Mouse (Mus musculus) CH12.LX (cell line): ENCODE results near the gene Ttyh2. TPM values are rescaled to one million over a fixed set of nuclear protein-coding genes. Genes with fewer than 3 reads are reported as not detected.
"Not testable (repeated sequence)": the region's sequence is repeated elsewhere in the genome, so short reads cannot be mapped to it uniquely, and the experiment has no call there.

Experiments
- DNase-seq: peaks from one replicate; pipeline ENCODE4 v3.0.0-alpha.2; 2013; ENCODE audit errors: extremely low read depth
- H3K27ac ChIP-seq: 2 replicates; pipeline ENCODE4 v1.5.1; 2012; ENCODE audit warnings: low read depth, mild to moderate bottlenecking, control low read depth, moderate library complexity; ENCODE audit not compliant: insufficient read depth
- H3K27me3 ChIP-seq: replicated peaks from 2 replicates; pipeline ENCODE3; 2012; ENCODE audit warnings: inconsistent platforms
- H3K36me3 ChIP-seq, 2 experiments: replicated peaks in 1 of 2; 2 replicates each; pipeline versions ENCODE3 to v1.6.1; 2012; ENCODE audit warnings: inconsistent platforms in 1 of 2, low read length in 1 of 2, mild to moderate bottlenecking in 1 of 2, mixed read lengths in 1 of 2, moderate library complexity in 1 of 2; ENCODE audit not compliant: control insufficient read depth in 1 of 2, insufficient read depth in 1 of 2
- H3K4me1 ChIP-seq, 2 experiments: 2 replicates each; pipeline ENCODE4 v1.6.1; 2012; ENCODE audit warnings: inconsistent platforms in 1 of 2, moderate library complexity in 1 of 2; ENCODE audit not compliant: insufficient read depth in 2 of 2, control insufficient read depth in 1 of 2
- H3K4me2 ChIP-seq: 2 replicates; pipeline ENCODE4 v1.6.1; 2012; ENCODE audit warnings: low read depth, mild to moderate bottlenecking, control low read depth; ENCODE audit not compliant: poor library complexity, insufficient read depth, severe bottlenecking
- H3K4me3 ChIP-seq, 3 experiments: fragments of 150-350 bp in 1 of 3; sonication (generic) in 1 of 3; replicated peaks in 1 of 3; 2 replicates each; pipeline versions ENCODE3 to v1.5.1; 2011 to 2012; ENCODE audit warnings: low read depth in 2 of 3, low read length in 2 of 3, mild to moderate bottlenecking in 2 of 3, moderate library complexity in 2 of 3, control low read depth in 1 of 3, improper control_type of control experiment in 1 of 3, inconsistent platforms in 1 of 3, mixed read lengths in 1 of 3; ENCODE audit not compliant: poor library complexity in 1 of 3
- H3K79me2 ChIP-seq: replicated peaks from 2 replicates; pipeline ENCODE4 v1.6.1; 2012; ENCODE audit warnings: mild to moderate bottlenecking, moderate library complexity; ENCODE audit not compliant: control insufficient read depth, poor library complexity, insufficient read depth, severe bottlenecking; ENCODE audit errors: extremely low read depth
- H3K9ac ChIP-seq: 2 replicates; pipeline ENCODE4 v1.6.1; 2012; ENCODE audit warnings: low read depth, mild to moderate bottlenecking, control low read depth, moderate library complexity; ENCODE audit not compliant: insufficient read depth
- H3K9me3 ChIP-seq: replicated peaks from 2 replicates; pipeline ENCODE3; 2012; ENCODE audit warnings: low read length, inconsistent platforms, mixed read lengths
- BHLHE40 ChIP-seq: IDR thresholded peaks from 2 replicates; pipeline ENCODE4 v1.6.1; 2011; ENCODE audit warnings: mild to moderate bottlenecking, low read depth, low read length, improper control_type of control experiment
- CHD1 ChIP-seq: IDR thresholded peaks from 2 replicates; pipeline ENCODE4 v1.6.1; 2012; ENCODE audit warnings: low read depth, low read length, improper control_type of control experiment, inconsistent platforms
- CHD2 ChIP-seq: IDR thresholded peaks from 2 replicates; pipeline ENCODE4 v1.6.1; 2011; ENCODE audit warnings: low read length, improper control_type of control experiment
- CTCF ChIP-seq, 2 experiments: IDR thresholded peaks in 1 of 2; conservative IDR thresholded peaks in 1 of 2; 2 replicates each; pipeline ENCODE4 v1.5.1; 2011 to 2012; ENCODE audit warnings: low read depth in 2 of 2, low read length in 2 of 2, improper control_type of control experiment in 1 of 2, inconsistent platforms in 1 of 2, mild to moderate bottlenecking in 1 of 2, moderate library complexity in 1 of 2
- ELF1 ChIP-seq: IDR thresholded peaks from 2 replicates; pipeline ENCODE4 v1.6.1; 2014; ENCODE audit warnings: low read depth, mild to moderate bottlenecking, inconsistent platforms, low read length, improper control_type of control experiment
- EP300 ChIP-seq: IDR thresholded peaks from 2 replicates; pipeline ENCODE4 v1.6.1; 2011; ENCODE audit warnings: low read length, improper control_type of control experiment
- ETS1 ChIP-seq: conservative IDR thresholded peaks from 2 replicates; pipeline ENCODE4 v1.6.1; 2012; ENCODE audit warnings: low read depth, mild to moderate bottlenecking, inconsistent platforms, low read length, improper control_type of control experiment, moderate library complexity
- GABPA ChIP-seq: IDR thresholded peaks from 2 replicates; pipeline ENCODE4 v1.6.1; 2012; ENCODE audit warnings: low read depth, low read length, improper control_type of control experiment, inconsistent platforms; ENCODE audit not compliant: insufficient replicate concordance
- HCFC1 ChIP-seq: IDR thresholded peaks from 2 replicates; pipeline ENCODE4 v1.6.1; 2012; ENCODE audit warnings: low read depth, mild to moderate bottlenecking, inconsistent platforms, low read length, improper control_type of control experiment
- IRF4 ChIP-seq: IDR thresholded peaks from 2 replicates; pipeline ENCODE4 v1.6.1; 2014; ENCODE audit warnings: low read depth, mild to moderate bottlenecking, inconsistent platforms, low read length, improper control_type of control experiment
- JUN ChIP-seq: IDR thresholded peaks from 2 replicates; pipeline ENCODE4 v1.6.1; 2011; ENCODE audit warnings: low read depth, mild to moderate bottlenecking, low read length, improper control_type of control experiment, moderate library complexity; ENCODE audit not compliant: insufficient read depth
- JUND ChIP-seq: conservative IDR thresholded peaks from 2 replicates; pipeline ENCODE4 v1.6.1; 2011; ENCODE audit warnings: low read depth, low read length, improper control_type of control experiment
- KAT2A ChIP-seq: IDR thresholded peaks from 2 replicates; pipeline ENCODE4 v1.6.1; 2012; ENCODE audit warnings: low read length, improper control_type of control experiment, inconsistent platforms; ENCODE audit not compliant: insufficient replicate concordance
- MAFK ChIP-seq: IDR thresholded peaks from 2 replicates; pipeline ENCODE4 v1.6.1; 2011; ENCODE audit warnings: low read length, improper control_type of control experiment; ENCODE audit not compliant: insufficient replicate concordance
- MAX ChIP-seq: IDR thresholded peaks from 2 replicates; pipeline ENCODE4 v1.6.1; 2011; ENCODE audit warnings: low read length, improper control_type of control experiment
- MAZ ChIP-seq: IDR thresholded peaks from 2 replicates; pipeline ENCODE4 v1.6.1; 2012; ENCODE audit warnings: low read depth, mild to moderate bottlenecking, inconsistent platforms, low read length, improper control_type of control experiment, moderate library complexity
- MXI1 ChIP-seq: IDR thresholded peaks from 2 replicates; pipeline ENCODE4 v1.6.1; 2011; ENCODE audit warnings: mild to moderate bottlenecking, low read depth, low read length, improper control_type of control experiment
- MYC ChIP-seq: IDR thresholded peaks from 2 replicates; pipeline ENCODE4 v1.6.1; 2011; ENCODE audit warnings: low read depth, mild to moderate bottlenecking, improper control_type of control experiment, low read length
- NELFE ChIP-seq: IDR thresholded peaks from 2 replicates; pipeline ENCODE4 v1.6.1; 2011; ENCODE audit warnings: low read depth, low read length, improper control_type of control experiment
- NRF1 ChIP-seq: IDR thresholded peaks from 2 replicates; pipeline ENCODE4 v1.6.1; 2014; ENCODE audit warnings: low read depth, mild to moderate bottlenecking, inconsistent platforms, low read length, improper control_type of control experiment, moderate library complexity
- PAX5 ChIP-seq: IDR thresholded peaks from 2 replicates; pipeline ENCODE4 v1.6.1; 2012; ENCODE audit warnings: low read length, inconsistent platforms, mixed read lengths
- POLR2A ChIP-seq: IDR thresholded peaks from 2 replicates; pipeline ENCODE4 v1.6.1; 2011; ENCODE audit warnings: low read depth, mild to moderate bottlenecking, improper control_type of control experiment, low read length
- POLR2AphosphoS2 ChIP-seq: IDR thresholded peaks from 2 replicates; pipeline ENCODE4 v1.6.1; 2011; ENCODE audit warnings: low read depth, low read length, improper control_type of control experiment
- RAD21 ChIP-seq: IDR thresholded peaks from 2 replicates; pipeline ENCODE4 v1.6.1; 2011; ENCODE audit warnings: low read depth, mild to moderate bottlenecking, low read length, improper control_type of control experiment, moderate library complexity
- RCOR1 ChIP-seq: conservative IDR thresholded peaks from 2 replicates; pipeline ENCODE4 v1.6.1; 2012; ENCODE audit warnings: low read depth, mild to moderate bottlenecking, inconsistent platforms, low read length, improper control_type of control experiment
- SIN3A ChIP-seq: IDR thresholded peaks from 2 replicates; pipeline ENCODE4 v1.6.1; 2012; ENCODE audit warnings: low read length, improper control_type of control experiment, inconsistent platforms
- SMC3 ChIP-seq: IDR thresholded peaks from 2 replicates; pipeline ENCODE4 v1.6.1; 2011; ENCODE audit warnings: low read depth, low read length, improper control_type of control experiment
- TBP ChIP-seq: conservative IDR thresholded peaks from 2 replicates; pipeline ENCODE4 v1.6.1; 2011; ENCODE audit warnings: low read depth, low read length, improper control_type of control experiment
- TCF12 ChIP-seq: IDR thresholded peaks from 2 replicates; pipeline ENCODE4 v1.6.1; 2014; ENCODE audit warnings: low read depth, mild to moderate bottlenecking, inconsistent platforms, low read length, improper control_type of control experiment
- UBTF ChIP-seq: IDR thresholded peaks from 2 replicates; pipeline ENCODE4 v1.6.1; 2012; ENCODE audit warnings: low read depth, mild to moderate bottlenecking, inconsistent platforms, low read length, improper control_type of control experiment, moderate library complexity
- USF1 ChIP-seq: IDR thresholded peaks from 2 replicates; pipeline ENCODE4 v1.6.1; 2014; ENCODE audit warnings: low read depth, mild to moderate bottlenecking, inconsistent platforms, low read length, improper control_type of control experiment
- USF2 ChIP-seq: conservative IDR thresholded peaks from 2 replicates; pipeline ENCODE4 v1.6.1; 2011; ENCODE audit warnings: low read depth, low read length, improper control_type of control experiment
- dilution Hi-C: fragments of 300-500 bp; cut with MboI; formaldehyde crosslinking; loops from 2 replicates; pipeline ENCODE4 v1.14.3; 2020; ENCODE audit warnings: low sequenced_read_pairs; ENCODE audit not compliant: extremely low pct_unique_long_range_greater_than_20kb, extremely low pct_ligation_motif_present
- in situ Hi-C: fragments of 300-500 bp; cut with MboI; formaldehyde crosslinking; loops from 3 replicates; pipeline ENCODE4 v1.14.3; 2019; ENCODE audit warnings: low sequenced_read_pairs, low pct_ligation_motif_present, low pct_unique_long_range_greater_than_20kb, mixed read lengths
- polyA plus RNA-seq: library from polyadenylated mRNA; unstranded; fragments of >175 nt; gene quantifications from 2 replicates; pipeline ENCODE4 v1.2.1, GENCODE M21; 2012; ENCODE audit warnings: low read depth; ENCODE audit not compliant: insufficient read length
- total RNA-seq, 2 experiments: library from RNA; depleted of rRNA; stranded (reverse); fragments of 300-350 nt in 1 of 2; fragments of >200 nt in 1 of 2; gene quantifications; 2 replicates each; pipeline ENCODE4 v1.2.3; 2012 to 2014

The Ttyh2 gene
- total and polyA plus RNA-seq, 3 experiments: 0.82 to 2.4 (median 1.4) TPM

GRCm38 (mm10) chr11:114667932-114668285 is 7.3 kb upstream of the Ttyh2 start:
- peak; percentile 56 for DNase-seq
- dilution Hi-C loops: not testable (repeated sequence)

GRCm38 (mm10) chr11:114668301-114668710 is 6.9 kb upstream of the Ttyh2 start, which contains the start of gene Rpl38:
TSS of gene Rpl38 (plus strand) at chr11:114668524.
- Histone ChIP-seq H3K79me2 (peaks cover 32% of the 10 kb centered on the region), H3K4me2 (peak within 1 kb of the TSS; percentile 92), H3K9me3 (no peaks in the 10 kb centered on the region), H3K4me1 (peaks cover 12 to 41% of the 10 kb centered on the region in 2 experiments), H3K4me3 (peak within 1 kb of the TSS; percentile 76 to 97 (median 78)), H3K9ac (peak within 1 kb of the TSS; percentile 91), H3K27ac (peak within 1 kb of the TSS; percentile 46), H3K27me3 (peaks cover 31% of the 10 kb centered on the region), H3K36me3 (peaks cover 37 to 42% of the 10 kb centered on the region in 2 experiments)
- peak; percentile 99 for DNase-seq
- dilution Hi-C loops (no loop called here), in situ Hi-C loops (loop anchor here (25.0 kb wide), 1 partner anchor 956 kb away; the partner anchor contains the start of gene Cpsf4l)
- 0 out of 2 replicates have a peak, but pooled peaks have one; percentile 58 for TF ChIP-seq MXI1
- TF ChIP-seq GABPA: no peak; the same call in 1 of the 2 replicates
- peak; percentile 96 for TF ChIP-seq NELFE
- TF ChIP-seq UBTF: no peak
- TF ChIP-seq CTCF (conservative IDR thresholded peaks at IDR 0.05 in 1 of 2, IDR thresholded peaks at IDR 0.05 in 1 of 2; ENCODE audit: low read depth in 2 of 2, low read length in 2 of 2): peak; percentile 89 to 93
- peak; percentile 98 for TF ChIP-seq TBP
- TF ChIP-seq IRF4: peak; percentile 77
- peak; percentile 39 for TF ChIP-seq JUN
- TF ChIP-seq TCF12: peak; percentile 98
- peak; percentile 71; the same call in 1 of the 2 replicates for TF ChIP-seq MAX
- 0 out of 2 replicates have a peak, but pooled peaks have one; percentile 60 for TF ChIP-seq JUND
- peak; percentile 100 for TF ChIP-seq ELF1
- TF ChIP-seq CHD1: no peak
- no peak for TF ChIP-seq CHD2
- TF ChIP-seq SIN3A: peak; percentile 96
- TF ChIP-seq RAD21: no peak; the same call in 1 of the 2 replicates
- TF ChIP-seq HCFC1: peak; percentile 95
- TF ChIP-seq MAFK: no peak
- no peak for TF ChIP-seq PAX5
- peak; percentile 97 for TF ChIP-seq KAT2A
- peak; percentile 97 for TF ChIP-seq MYC
- no peak for TF ChIP-seq RCOR1
- no peak for TF ChIP-seq USF1
- TF ChIP-seq POLR2AphosphoS2: peak; percentile 87; the same call in 1 of the 2 replicates
- no peak for TF ChIP-seq USF2
- TF ChIP-seq BHLHE40: no peak
- TF ChIP-seq POLR2A: peak; percentile 97
- 0 out of 2 replicates have a peak, but pooled peaks have one; percentile 76 for TF ChIP-seq MAZ
- TF ChIP-seq ETS1: peak; percentile 33
- TF ChIP-seq EP300: no peak
- peak; percentile 38; the same call in 1 of the 2 replicates for TF ChIP-seq SMC3
- peak; percentile 45; the same call in 1 of the 2 replicates for TF ChIP-seq NRF1

More at GRCm38 (mm10) chr11:114667932-114668285, 7.3 kb upstream of the Ttyh2 start:
- Histone ChIP-seq H3K79me2 (peaks cover 32% of the 10 kb centered on the region), H3K27me3 (peaks cover 34% of the 10 kb centered on the region), H3K36me3 (peaks cover 33 to 38% of the 10 kb centered on the region in 2 experiments), H3K4me1 (peaks cover 12 to 37% of the 10 kb centered on the region in 2 experiments)
- in situ Hi-C loops: loop anchor here (25.0 kb wide), 1 partner anchor 956 kb away; the partner anchor contains the start of gene Cpsf4l
- not testable (repeated sequence) for H3K27ac ChIP-seq, H3K9me3 ChIP-seq, H3K4me2 ChIP-seq, H3K4me3 ChIP-seq, H3K9ac ChIP-seq
- TF ChIP-seq CTCF (conservative IDR thresholded peaks at IDR 0.05 in 1 of 2, IDR thresholded peaks at IDR 0.05 in 1 of 2; ENCODE audit: low read depth in 2 of 2, low read length in 2 of 2): peak in 1 of 2 experiments; percentile 56; a peak in 2 of 4 replicates
